Mouse (Mus musculus) ovary, postnatal 14 days (tissue): ENCODE results near the gene Larp7.

Experiments used
- DNase-seq: peaks from one replicate; pipeline ENCODE4 v3.0.0; 2022; ENCODE audit warnings: low spot score

Gene Larp7

DNA sequence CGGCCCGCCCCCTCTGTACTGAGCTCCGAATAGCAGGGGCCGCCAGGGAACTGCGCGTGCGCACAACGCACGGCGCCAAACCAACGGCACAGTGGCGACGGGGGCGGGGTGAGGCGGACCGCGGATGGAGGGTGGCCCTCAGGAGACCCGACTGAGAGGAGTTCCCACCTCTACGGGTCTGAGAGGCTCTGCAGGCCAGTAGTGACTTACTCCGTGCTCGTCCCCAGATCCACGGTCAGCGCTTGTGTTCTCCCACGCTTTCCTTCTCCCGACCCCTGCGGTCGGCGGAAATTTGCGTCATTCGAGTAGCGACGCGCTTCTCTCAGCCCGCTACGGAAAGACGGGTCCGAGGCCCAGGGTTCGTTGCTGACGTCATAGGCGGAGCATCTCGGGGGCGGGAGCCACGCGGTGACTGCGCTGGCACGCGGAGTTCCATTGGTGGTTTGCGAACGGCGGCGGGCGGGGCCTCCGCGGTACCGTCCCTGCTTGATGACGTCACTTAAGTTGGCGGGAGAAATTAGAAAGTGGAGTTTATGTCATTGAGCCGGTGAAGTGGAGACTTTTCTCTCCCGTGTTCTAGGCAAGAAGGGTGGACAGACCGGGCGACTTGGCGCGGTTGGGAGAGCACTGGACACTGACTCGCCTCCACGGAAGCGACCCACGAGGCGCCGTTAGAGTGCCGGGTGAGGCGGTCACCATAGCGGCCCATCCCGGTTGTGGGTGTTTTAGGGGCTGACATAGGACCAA lies at the start of gene Larp7, which contains the start of gene Zgrf1:
Larp7 (minus strand) TSS at position 377 of the 747 bp plus-strand sequence.
Zgrf1 (plus strand) TSS at position 517 of the 747 bp plus-strand sequence.
- peak; percentile 97 for DNase-seq

DNA sequence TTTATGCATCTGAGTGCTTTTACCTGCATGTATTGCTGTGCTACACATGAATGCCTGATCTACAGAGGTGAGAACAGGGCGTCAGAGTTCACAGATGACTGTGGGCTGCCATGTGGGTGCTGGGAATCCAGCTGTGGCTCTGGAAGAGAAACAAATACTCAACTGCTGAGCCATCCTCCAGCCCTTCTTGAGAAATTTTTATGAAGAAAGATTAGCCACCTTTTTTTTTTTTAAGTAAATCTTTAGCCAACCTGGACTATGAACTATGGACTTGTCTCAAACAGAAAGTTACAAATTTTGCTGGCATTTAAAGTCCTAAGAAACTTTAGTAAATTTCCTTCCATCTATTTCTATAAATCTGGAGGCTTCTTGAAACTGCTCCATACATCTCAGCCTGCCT lies 44.0 kb upstream of the Larp7 start:
- DNase-seq = no peak

DNA sequence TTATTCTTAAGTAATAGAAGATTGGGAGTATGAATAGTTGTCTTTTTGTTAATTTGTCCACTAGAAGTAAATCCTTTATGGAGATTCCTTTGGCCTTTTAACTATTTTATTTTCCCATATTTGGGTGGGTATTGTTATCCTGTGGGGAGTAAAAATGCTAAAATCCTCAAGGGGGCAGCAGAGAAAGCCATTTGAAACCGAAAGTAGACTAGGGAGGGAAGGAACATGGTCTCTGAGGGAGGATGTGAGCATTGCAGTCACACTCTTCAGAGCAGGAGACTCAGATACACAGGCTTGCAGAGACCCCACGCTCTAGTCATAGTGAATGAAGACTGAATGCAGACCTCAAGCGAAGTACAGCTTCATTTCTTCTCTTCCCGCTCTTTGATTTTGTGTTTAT lies 19.4 kb upstream of the Larp7 start:
- peak; percentile 44 for DNase-seq

DNA sequence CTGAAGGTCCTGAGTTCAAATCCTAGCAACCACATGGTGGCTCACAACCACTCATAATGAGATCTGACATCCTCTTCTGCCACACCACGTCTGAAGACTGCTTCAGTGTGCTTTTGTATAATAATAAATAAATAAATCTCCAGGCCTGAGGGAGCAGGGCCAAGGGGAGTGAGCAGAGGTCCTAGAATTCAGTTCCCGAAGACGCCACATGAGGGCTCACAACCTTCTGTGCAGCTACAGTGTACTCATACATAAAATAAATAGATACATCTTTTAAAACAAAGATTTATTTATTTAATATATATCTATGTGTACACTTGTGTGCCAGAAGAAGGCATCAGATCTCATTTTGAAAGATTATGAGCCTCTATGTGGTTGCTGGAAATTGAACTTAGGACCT lies 12.0 kb upstream of the Larp7 start:
- DNase-seq = no peak

DNA sequence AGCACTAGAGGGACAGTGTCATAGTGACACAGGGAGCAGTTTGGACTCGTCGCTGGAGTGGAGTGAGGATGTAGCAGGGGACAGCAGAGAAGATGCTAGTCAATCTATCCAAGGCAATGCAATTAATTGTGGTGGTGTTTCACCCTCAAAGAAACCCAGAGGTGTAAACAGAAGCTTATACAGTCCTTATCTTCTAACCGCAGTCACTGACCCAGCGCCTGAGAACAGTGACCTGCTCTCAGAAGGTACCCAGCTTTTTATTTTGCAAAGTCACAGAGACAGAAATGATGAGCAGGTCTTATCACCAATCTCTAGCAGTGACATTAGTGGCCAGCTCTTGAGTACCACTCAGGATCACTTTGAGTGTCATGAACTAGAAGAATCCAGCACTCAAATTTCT lies 9.8 kb upstream of the Larp7 start:
- no peak for DNase-seq

DNA sequence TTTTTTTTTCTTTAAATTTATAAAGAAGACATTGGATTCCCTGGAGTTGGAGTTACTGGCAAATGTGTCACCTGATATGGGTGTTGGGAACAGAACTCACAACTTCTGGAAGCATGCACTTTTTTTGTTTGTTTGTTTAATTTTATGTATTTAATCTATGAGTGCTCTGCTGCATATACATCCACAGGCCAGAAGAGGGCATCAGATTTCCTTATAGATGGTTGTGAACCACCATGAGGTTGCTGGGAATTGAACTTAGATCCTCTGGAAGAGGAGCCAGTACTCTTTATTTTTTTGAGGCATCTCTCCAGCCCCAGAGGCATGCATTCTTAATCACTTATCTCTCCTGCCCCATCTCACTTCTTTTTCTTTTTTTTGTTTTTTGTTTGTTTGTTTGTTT lies 5.1 kb upstream of the Larp7 start:
- no peak for DNase-seq

DNA sequence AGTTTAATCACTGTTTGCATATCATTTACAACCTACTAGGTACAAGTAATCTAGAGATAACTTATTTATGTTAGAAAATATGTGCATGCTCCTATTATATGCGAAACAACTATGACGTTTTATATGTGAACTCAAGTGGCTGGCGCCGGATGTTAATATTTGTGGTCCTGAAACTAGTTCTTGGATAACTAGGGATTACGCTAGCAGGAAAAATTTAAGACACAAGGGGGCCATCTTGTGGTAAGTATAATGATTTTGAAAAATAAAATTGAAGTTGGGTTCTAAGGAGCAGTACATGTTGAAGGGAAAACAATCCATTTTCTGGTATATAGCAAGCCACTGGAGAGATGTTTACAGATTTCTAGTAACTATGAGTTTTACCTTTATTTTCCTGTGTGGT lies 1.6 kb upstream of the Larp7 start:
- no peak for DNase-seq

DNA sequence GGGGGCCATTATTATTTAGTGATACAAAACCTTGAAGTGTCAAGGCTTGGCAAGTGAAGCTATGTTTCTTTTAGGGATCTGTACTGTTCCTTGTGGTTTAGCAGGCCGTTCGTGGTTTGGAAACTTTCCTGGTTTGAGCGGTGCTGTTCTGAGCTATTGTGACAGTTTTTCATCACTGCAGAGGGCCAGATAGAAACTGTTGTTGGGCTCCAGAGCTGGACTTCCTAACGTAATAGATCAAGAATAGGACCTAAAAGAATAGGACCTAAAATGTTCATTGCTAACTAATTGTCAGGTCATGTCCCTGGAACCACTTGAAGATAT lies 533 bp upstream of the Larp7 start:
- DNase-seq = no peak

DNA sequence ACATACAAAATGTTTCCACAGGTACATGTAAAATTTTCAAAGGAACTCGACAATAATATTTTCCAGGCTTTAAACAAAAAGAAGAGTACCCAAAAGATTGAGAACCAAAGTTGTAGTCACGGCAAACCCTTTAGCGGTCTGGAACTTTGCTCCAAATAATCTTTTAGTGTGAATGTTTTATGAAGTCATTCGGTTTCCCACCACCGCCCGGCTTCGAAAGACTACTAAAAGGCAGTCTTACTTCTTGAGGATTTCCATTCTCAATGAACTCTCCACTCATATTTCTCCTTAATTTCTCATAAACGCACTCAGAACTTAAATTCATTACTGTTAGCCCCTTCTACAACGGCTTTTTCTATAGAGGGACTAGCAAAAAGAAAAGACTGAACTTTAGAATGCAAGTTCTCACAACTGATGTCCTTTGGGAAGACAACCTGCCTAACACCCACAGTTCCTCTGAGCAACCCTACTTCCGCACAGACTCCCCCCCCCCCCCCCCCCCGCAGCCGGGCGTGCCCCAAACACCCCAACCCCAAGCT lies 646 bp downstream of the Larp7 start:
- no peak for DNase-seq

DNA sequence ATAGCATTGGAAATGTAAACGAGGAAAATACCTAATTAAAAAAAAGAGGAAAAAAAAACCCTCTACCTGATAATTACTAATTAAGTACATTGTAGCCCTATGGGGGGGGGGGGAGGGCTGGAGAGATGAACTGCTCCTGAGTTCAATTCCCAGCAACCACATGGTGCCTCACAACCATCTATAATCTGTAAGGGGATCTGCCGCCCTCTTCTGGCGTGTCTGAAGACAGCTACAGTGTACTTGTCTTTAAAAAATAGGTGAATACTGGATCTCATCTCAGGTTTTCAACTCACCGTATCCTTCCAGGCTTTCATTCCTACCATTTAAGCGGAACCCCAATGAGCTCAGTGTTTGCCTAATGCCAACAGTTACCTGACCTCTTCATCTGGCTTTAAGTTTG lies 5.3 kb downstream of the Larp7 start:
- no peak for DNase-seq

DNA sequence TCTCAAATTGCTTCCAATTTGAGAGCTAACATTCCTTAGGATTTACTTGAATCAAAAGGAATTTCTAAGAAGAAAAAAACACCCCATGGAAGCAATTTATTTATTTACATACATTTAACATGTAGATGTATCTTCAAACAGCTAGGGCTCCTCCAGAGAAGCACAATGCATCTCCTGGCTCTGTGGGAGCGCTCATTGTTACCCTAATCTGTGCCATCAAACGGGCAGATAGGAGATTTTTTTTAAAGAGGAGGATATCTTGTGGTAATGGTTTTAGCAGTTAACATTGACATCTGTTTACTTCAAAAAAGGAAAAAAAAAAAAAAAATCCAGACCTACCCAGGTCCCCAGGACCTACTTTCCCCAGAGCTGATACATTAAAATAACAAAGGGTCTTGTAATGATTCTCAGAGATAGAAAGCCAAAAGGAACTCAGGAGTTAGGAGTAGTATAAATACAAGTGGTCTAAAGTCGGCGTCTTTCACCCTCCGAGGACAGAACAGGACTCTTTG lies 8.5 kb downstream of the Larp7 start:
- DNase-seq = no peak

DNA sequence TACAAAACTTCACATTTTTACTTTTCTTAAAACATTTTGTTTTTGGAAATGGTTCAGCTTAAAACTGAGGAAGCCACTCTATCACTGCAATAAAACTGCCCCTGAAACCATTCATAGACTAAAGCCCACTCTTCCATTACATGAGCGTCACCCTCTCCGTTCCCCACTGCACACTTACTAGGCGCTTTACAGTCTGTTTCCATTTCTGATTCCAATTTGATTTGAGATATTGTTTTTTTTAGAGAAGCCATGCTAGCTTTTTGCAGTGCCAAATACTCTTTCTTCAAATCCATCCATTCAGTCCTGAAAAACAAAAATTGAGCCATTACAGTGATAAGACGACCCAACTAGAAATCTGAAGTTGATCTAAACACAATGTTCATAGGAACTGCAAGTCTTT lies 9.2 kb downstream of the Larp7 start:
- no peak for DNase-seq

DNA sequence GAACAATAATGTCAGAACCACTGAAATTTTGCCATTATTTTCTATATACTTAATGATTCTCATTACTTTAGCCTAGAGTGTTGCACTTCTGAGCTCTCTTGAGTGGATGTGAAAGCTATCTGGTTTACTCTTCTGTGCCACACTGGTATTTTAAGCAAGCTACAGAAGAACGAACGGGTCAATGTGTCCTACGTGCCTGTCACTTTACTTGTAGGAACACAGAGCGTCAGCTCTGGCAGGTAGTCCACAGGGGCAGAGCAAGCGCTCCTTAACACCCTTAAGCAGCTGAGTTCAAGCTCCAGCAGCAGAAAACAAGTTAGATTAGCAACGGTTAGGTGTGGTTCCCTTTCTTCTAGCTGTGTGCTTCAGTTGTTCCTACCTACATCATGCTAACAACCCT lies 14.0 kb downstream of the Larp7 start:
- no peak for DNase-seq

DNA sequence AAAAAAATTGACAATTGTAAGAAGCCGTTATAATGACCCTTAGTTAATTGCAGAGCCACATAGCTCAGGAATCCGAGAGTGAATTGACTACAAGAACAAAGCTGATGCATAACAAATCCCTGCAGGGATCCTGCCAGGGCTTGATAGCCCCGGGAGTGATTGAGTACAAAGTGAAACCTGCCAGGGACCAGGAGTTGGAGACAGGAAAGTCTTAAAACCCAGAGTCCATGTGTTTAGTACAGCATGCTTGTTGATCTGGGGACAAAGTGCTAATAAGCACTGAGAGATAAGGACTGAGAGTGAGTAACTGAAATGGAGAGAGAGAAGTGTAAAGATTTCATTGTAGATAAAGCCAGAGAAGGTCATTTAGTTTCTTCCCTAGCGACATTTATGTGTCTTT lies 22.9 kb downstream of the Larp7 start:
- DNase-seq = no peak

DNA sequence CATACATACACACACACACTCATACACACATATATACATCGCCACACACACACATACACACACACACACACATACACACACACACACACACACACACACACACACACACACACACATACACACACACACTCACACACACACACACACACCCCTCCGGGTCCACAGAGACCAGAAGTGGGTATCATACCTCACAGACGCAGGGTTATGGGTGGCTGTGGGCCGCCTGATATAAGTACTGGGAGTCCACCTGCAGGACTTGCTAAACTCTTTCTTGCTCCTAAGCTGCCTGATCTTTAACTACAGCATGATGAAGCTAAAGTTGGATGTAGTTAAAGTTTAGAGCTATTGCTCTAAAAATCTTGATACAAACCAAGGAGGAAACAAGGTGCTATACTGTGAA lies 23.3 kb downstream of the Larp7 start:
- DNase-seq = no peak

DNA sequence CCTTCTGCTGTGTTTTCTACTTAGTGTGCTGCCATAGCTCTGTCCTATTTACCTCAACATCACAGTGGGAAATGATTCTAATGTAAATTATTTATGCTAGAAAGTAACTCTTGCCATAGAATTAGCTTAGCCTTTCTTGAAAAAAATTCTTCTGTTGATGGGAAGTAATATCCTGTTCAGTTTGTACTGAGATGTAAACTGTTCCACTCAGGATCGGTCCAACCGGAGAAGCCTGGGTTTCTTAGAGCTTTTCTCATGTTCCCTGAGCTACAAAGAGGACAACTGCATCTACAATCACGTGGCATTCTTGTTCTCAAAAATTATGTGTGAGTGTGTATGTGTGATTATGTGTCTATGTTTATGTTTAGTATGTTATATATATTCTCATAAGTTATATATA lies 23.9 kb downstream of the Larp7 start:
- DNase-seq = no peak

DNA sequence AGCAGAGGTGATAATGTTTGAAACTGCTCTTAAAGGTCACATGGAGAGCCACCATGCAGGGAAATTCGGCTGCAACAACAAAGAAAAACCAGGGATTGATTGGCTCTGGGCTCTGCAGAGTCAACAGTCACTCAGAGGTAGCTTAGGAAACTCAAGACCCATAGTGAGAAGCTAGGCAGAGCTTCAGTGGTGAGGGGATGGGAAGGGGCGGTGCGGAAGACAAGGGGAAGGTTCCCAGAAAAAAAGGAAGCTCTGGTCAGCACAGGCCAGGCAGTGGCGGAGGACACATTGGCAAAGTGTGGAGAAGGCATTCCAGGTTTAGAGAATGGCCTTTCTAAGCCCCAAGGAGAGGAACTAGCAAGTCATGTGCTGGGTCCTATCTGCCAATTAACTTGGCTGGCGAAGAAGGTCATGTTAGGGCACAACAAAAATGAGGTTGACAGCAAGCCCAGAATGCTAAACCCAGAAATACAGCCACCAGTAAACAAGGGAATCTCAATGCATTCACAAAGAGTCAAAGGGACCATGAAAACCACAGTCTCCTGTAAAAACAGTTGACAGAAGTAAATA lies 25.6 kb downstream of the Larp7 start:
- no peak for DNase-seq

DNA sequence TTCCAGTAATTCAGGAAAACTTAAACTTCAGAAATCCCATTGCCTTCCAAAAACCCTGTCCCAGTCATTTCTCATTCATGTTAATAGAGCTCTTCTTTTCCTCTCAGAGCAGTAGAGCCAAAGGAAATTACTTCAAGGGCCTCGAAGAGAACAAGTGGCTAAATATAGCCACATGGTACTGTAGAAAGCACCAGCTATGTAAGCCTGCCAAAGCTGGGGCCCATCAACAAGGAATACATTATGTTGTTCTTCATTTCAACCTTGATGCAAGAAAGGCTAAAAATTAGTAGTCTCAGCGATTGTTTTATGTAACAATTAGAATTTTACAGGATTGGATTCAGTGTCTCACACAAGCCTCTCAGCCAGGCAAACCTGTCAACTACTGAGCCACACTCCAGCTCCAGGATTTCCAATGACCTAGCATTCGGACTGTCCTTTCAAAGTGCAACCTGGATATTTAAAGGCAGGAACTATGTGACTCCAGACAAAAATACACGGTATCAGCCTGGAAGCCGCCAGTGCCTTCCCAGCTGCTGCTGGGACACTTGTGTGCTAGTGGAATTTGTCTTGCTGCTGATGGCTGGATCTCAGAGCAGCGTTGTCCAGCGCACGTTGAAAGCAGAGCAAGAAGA lies 27.8 kb downstream of the Larp7 start:
- no peak for DNase-seq

DNA sequence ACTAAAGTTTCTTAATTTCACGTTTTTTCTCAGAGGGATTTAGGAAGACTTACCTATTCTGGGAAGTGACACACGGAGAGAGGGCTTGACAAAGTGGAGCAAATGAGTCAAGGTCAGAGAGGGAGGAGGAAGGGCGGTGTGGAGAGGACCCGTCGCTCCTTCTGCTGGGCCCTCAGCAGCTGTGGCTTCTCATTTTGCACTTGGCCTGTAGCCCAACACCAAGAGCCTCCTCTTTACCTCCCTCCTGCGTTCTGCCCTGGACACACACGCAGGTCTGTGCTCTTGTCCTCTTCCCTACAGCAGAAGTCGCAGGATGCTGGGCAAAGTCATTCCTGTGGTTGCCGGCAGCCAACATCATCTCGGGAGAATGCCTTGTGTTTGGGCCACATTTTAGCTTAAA lies 32.0 kb downstream of the Larp7 start:
- no peak for DNase-seq

DNA sequence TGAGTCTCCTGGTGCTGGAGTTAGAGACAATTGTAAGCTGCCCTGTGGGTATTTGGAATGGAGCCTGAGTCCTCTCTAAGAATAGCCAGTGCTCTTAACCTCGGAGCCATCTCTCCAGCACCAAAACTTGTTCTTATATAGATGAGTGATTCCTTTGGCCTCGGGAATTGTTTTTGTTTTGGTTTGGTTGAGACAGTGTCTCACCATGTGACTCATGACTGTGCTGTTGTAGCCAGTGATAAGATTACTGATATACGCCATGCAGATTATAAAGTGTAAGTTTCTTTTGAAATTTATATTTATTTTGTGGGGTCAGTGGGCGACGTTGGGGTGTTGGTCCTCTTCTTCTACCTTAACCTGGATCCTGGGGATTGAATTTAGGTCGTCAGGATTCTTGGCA lies 32.8 kb downstream of the Larp7 start:
- no peak for DNase-seq

DNA sequence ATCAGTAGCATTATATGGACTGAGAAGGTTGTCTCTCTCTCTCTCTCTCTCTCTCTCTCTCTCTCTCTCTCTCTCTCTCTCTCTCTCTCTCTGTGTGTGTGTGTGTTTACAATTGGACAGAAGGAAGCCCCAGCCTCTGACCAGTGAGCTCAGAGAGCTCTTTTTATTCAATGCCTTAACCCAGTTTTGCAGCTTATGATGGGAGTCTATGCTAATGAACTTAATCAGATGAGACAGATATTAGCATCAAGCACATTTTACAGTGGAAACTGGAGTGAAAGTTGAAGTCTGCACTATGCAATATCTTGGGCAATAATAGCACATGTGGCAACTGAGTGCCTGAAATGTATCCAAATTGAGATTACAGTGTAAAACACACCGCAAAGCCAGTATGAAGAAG lies 37.9 kb downstream of the Larp7 start:
- no peak for DNase-seq

DNA sequence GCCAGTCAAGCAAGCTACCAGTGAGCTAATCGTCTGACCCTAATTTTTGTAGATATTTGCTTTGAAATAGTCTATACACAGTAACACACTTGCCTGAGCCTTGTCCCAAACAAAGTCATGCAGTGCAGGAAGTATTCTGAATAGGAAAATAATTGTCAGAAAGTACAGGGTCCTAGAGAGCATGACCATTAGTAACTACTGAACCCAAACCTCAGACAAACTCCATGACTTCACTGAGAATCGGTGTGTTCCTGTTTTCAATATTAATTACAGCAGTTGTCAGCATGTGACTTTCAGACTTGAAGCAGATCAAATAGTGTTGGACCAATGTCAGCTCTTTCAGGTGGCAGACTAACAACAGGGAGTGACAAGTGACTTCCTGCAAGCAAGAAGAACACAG lies 39.5 kb downstream of the Larp7 start:
- DNase-seq = no peak

DNA sequence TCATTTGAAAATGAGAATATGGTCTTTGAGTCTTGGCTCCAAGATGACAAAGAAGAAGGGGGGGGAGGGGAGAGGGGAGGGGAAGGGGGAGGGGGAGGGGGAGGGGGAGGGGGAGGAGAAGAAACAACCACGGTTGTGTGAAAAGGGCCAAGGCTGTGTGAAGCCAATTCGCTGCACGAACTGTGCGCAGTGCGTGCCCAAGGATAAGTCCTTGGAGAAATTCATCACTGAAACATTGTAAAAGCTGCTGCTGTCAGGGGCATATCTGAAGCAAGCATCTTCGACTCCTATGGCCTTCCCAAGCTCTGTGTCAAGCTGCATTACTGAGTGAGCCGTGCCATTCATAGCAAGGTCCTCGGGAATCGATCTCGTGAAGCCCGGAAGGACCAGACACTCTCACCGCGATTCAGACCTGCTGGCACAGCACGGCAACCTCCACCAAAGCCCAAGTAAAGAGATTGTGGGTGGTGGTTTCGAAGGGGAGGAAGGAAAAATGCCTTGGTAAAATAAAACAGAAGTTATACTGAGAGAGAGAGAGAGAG lies 40.3 kb downstream of the Larp7 start:
- no peak for DNase-seq
